Mouse (Mus musculus) small intestine, adult 2 months (tissue): ENCODE measurements at regions not wholly inside any gene's neighbourhood (a gene's known extent, or its start where the extent isn't known, plus 50 kb on each side); places are given as distances from the start of the nearest gene placed in this dataset.

Experiments used
- CTCF ChIP-seq: fragments of 200-500 bp; IDR thresholded peaks from 2 replicates; pipeline ENCODE4 v1.5.1; 2012; ENCODE audit warnings: low read depth, mild to moderate bottlenecking, control low read depth, inconsistent platforms, low read length, moderate library complexity, mixed read lengths; ENCODE audit not compliant: insufficient replicate concordance, insufficient read length; ENCODE audit errors: extremely low read depth
- POLR2A ChIP-seq: fragments of 200-500 bp; IDR thresholded peaks from 2 replicates; pipeline ENCODE4 v1.6.1; 2012; ENCODE audit warnings: low read depth, mild to moderate bottlenecking, control low read depth, inconsistent platforms, low read length, moderate library complexity

- no peak for TF ChIP-seq CTCF
- no peak for TF ChIP-seq POLR2A
These were observed 969.4 kb downstream of the Adam6a start for GRCm38 (mm10) chr12:114513143-114513542.
